Mouse (Mus musculus): ENCODE data around the gene Olfr483.

Gene Olfr483

GRCm38 (mm10) chr7:108100549-108100948 is at the start of gene Olfr483:
Olfr483 (plus strand) TSS chr7:108100849.
- no peak for DNase-seq (ENCODE audit: low spot score in 2 of 2)

- no peak for DNase-seq (ENCODE audit: low spot score in 2 of 2)
Observed at GRCm38 (mm10) chr7:108067246-108067645, 33.4 kb upstream of the Olfr483 start, which contains the start of gene Olfr480. Olfr480 (minus strand) TSS chr7:108067346.

GRCm38 (mm10) chr7:108079555-108079954 is 21.1 kb upstream of the Olfr483 start, which contains the start of gene Olfr481:
Olfr481 (plus strand) TSS chr7:108079855.
- DNase-seq (ENCODE audit: low spot score in 2 of 2) = no peak

GRCm38 (mm10) chr7:108097486-108097885 is 3.2 kb upstream of the Olfr483 start, which contains the start of gene Olfr482:
Olfr482 (minus strand) TSS chr7:108097586.
- DNase-seq (ENCODE audit: low spot score in 2 of 2) = no peak

- no peak for DNase-seq (ENCODE audit: low spot score in 2 of 2)
Observed at GRCm38 (mm10) chr7:108120681-108121080, 20.0 kb downstream of the Olfr483 start.

GRCm38 (mm10) chr7:108121416-108121815 is 20.8 kb downstream of the Olfr483 start:
- DNase-seq (ENCODE audit: low spot score in 2 of 2) = no peak

GRCm38 (mm10) chr7:108127349-108127748 is 26.7 kb downstream of the Olfr483 start, which contains the start of gene Olfr484:
Olfr484 (minus strand) TSS chr7:108127449.
- no peak for DNase-seq (ENCODE audit: low spot score in 2 of 2)
